Mouse (Mus musculus) cortical plate, adult 2 months (tissue): ENCODE measurements at regions not wholly inside any gene's neighbourhood (a gene's known extent, or its start where the extent isn't known, plus 50 kb on each side); places are given as distances from the start of the nearest gene placed in this dataset.

Experiments
- CTCF ChIP-seq: fragments of 200-500 bp; IDR thresholded peaks from 2 replicates; pipeline ENCODE4 v1.5.1; 2011; ENCODE audit warnings: mild to moderate bottlenecking, control low read depth, low read length; ENCODE audit not compliant: insufficient read depth; ENCODE audit errors: extremely low read depth
- POLR2A ChIP-seq: fragments of 200-500 bp; IDR thresholded peaks from 2 replicates; pipeline ENCODE4 v1.6.1; 2011; ENCODE audit warnings: mild to moderate bottlenecking, low read length, control low read depth; ENCODE audit not compliant: insufficient read depth; ENCODE audit errors: extremely low read depth

- TF ChIP-seq CTCF (no peak; the same call in 1 of the 2 replicates), POLR2A (no peak)
Measured at GRCm38 (mm10) chr8:88906244-88906643, 137.7 kb downstream of the Sall1 start.
